Mouse (Mus musculus) urinary bladder, postnatal 14 days (tissue): ENCODE results near the gene Pdcd6ip.

Experiments used
- DNase-seq: peaks from one replicate; pipeline ENCODE4 v3.0.0; 2021; ENCODE audit warnings: low spot score

The Pdcd6ip gene

GRCm38 (mm10) chr9:113624086-113624485 lies 84.0 kb downstream of the Pdcd6ip start:
- DNase-seq, result no peak

DNA sequence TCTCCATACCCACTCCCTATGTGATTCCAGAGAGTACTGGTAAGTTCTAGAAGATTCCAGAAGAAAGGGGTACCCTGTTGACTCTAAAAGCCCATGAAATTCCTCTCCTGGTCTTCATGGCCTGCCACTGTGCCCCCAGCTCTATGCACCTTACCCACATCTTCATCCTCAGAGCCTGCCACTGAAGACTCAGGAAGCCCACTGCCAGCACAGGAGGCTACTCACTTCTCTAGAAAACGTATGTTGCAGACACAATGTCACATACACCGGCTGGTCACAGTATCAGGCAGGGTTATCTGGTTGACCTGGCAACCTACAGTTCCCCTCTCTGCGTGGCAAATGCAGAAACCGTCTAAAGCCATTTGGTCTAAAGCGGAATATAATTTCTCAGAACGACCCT lies 91.0 kb downstream of the Pdcd6ip start:
- DNase-seq, result no peak

DNA sequence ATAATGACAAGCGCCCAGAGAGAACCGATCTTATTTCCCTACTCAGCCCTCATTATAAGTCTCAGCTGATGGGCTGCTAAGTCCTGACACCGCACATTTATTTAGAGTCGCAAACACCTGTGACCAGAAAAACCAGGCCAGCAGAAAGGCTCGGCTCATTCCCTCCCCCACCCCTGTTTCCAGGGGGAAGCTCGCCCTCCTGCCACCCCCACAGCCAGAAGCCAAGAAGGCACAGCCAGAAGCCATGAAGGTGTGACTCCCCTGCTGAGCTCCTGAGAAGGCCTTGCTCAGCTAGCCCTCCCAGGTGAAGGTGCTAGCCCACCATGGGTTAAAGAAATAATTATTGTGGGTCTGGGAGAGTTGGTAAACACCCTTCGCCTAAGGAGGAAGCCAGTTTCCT lies 97.3 kb downstream of the Pdcd6ip start:
- no peak for DNase-seq

- DNase-seq, result no peak
Measured at GRCm38 (mm10) chr9:113602140-113602539, 105.9 kb downstream of the Pdcd6ip start.
